Mouse (Mus musculus): ENCODE measurements around the gene Mapk9.

Mapk9 gene

GRCm38 (mm10) chr11:49840666-49841065 lies 5.9 kb upstream of the Mapk9 start:
- DNase-seq (ENCODE audit: low spot score): no peak

GRCm38 (mm10) chr11:49841886-49842285 lies 4.7 kb upstream of the Mapk9 start:
- no peak for DNase-seq (ENCODE audit: low spot score)

GRCm38 (mm10) chr11:49842718-49843117 lies 3.8 kb upstream of the Mapk9 start:
- no peak for DNase-seq (ENCODE audit: low spot score)

- no peak for DNase-seq (ENCODE audit: low spot score)
These were observed 2.2 kb upstream of the Mapk9 start for GRCm38 (mm10) chr11:49844311-49844710.

GRCm38 (mm10) chr11:49844969-49845368 lies 1.6 kb upstream of the Mapk9 start:
- peak; percentile 55 for DNase-seq (ENCODE audit: low spot score)

GRCm38 (mm10) chr11:49845958-49846357 lies 593 bp upstream of the Mapk9 start:
- DNase-seq (ENCODE audit: low spot score): no peak

- no peak for DNase-seq (ENCODE audit: low spot score)
These were observed 690 bp downstream of the Mapk9 start for GRCm38 (mm10) chr11:49847071-49847810.

- no peak for DNase-seq (ENCODE audit: low spot score)
These were observed 1.2 kb downstream of the Mapk9 start for GRCm38 (mm10) chr11:49847811-49848078.

- no peak for DNase-seq (ENCODE audit: low spot score)
These were observed 1.7 kb downstream of the Mapk9 start for GRCm38 (mm10) chr11:49848080-49848815.

GRCm38 (mm10) chr11:49850331-49850730 lies 3.8 kb downstream of the Mapk9 start:
- no peak for DNase-seq (ENCODE audit: low spot score)

GRCm38 (mm10) chr11:49855144-49855543 lies 8.6 kb downstream of the Mapk9 start:
- DNase-seq (ENCODE audit: low spot score): no peak

- DNase-seq (ENCODE audit: low spot score): no peak
These were observed 14.6 kb downstream of the Mapk9 start for GRCm38 (mm10) chr11:49861139-49861538.

GRCm38 (mm10) chr11:49863926-49864325 lies 17.4 kb downstream of the Mapk9 start:
- DNase-seq (ENCODE audit: low spot score): no peak

GRCm38 (mm10) chr11:49867320-49867719 lies 20.8 kb downstream of the Mapk9 start:
- no peak for DNase-seq (ENCODE audit: low spot score)

GRCm38 (mm10) chr11:49869762-49870161 lies 23.2 kb downstream of the Mapk9 start:
- peak; percentile 30 for DNase-seq (ENCODE audit: low spot score)

- peak; percentile 12 for DNase-seq (ENCODE audit: low spot score)
These were observed 25.4 kb downstream of the Mapk9 start for GRCm38 (mm10) chr11:49871914-49872313.

- no peak for DNase-seq (ENCODE audit: low spot score)
These were observed 26.2 kb downstream of the Mapk9 start for GRCm38 (mm10) chr11:49872779-49873178.

GRCm38 (mm10) chr11:49876948-49877817 lies 30.6 kb downstream of the Mapk9 start:
- DNase-seq (ENCODE audit: low spot score): no peak

- DNase-seq (ENCODE audit: low spot score): no peak
These were observed 33.5 kb downstream of the Mapk9 start for GRCm38 (mm10) chr11:49879950-49880642.

- DNase-seq (ENCODE audit: low spot score): no peak
These were observed 36.8 kb downstream of the Mapk9 start for GRCm38 (mm10) chr11:49883394-49883793.

GRCm38 (mm10) chr11:49888469-49888868 lies 41.9 kb downstream of the Mapk9 start:
- DNase-seq (ENCODE audit: low spot score): no peak

GRCm38 (mm10) chr11:49891993-49892392 lies 45.4 kb downstream of the Mapk9 start:
- no peak for DNase-seq (ENCODE audit: low spot score)
